Mouse (Mus musculus): ENCODE measurements at regions not wholly inside any gene's neighbourhood (a gene's known extent, or its start where the extent isn't known, plus 50 kb on each side); places are given as distances from the start of the nearest gene placed in this dataset.
A peak's percentile ranks its signal among the peaks of the same experiment; 100 is the strongest.

- DNase-seq (ENCODE audit: low spot score in 2 of 2) = no peak
Measured at GRCm38 (mm10) chr2:118029470-118030108, 82.1 kb upstream of the Thbs1 start.

- no peak for DNase-seq (ENCODE audit: low spot score in 2 of 2)
Measured at GRCm38 (mm10) chr2:118031662-118032061, 80.0 kb upstream of the Thbs1 start.

DNA sequence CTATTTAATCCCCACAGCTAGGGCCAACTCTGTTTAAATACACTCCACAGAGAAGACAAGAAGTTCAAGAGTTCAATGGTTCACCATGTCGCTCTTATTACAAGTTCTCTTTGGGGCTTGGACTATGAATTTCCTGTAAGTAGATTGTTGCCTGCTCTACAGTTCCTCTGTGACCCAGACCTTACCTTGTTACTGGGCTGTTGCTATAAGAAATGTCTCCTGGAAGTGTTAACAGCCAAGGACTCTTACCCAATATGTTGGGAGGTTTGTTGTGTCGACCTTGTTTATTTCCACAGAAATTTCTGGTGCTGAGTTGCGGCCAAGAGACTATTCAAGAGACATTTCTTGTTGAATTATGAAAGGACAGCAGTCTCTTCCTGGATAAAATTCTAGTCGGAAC lies 78.3 kb upstream of the Thbs1 start:
- no peak for DNase-seq (ENCODE audit: low spot score in 2 of 2)

- DNase-seq (ENCODE audit: low spot score in 2 of 2) = no peak
Measured at GRCm38 (mm10) chr2:118034026-118034425, 77.7 kb upstream of the Thbs1 start.

GRCm38 (mm10) chr2:118035333-118035732 lies 76.3 kb upstream of the Thbs1 start:
- DNase-seq (ENCODE audit: low spot score in 2 of 2) = no peak

- peak in 1 of 2 experiments; percentile 8 for DNase-seq (ENCODE audit: low spot score in 2 of 2)
Measured at GRCm38 (mm10) chr2:118038859-118039818, 72.5 kb upstream of the Thbs1 start.

GRCm38 (mm10) chr2:118039819-118040206 lies 71.9 kb upstream of the Thbs1 start:
- no peak for DNase-seq (ENCODE audit: low spot score in 2 of 2)

DNA sequence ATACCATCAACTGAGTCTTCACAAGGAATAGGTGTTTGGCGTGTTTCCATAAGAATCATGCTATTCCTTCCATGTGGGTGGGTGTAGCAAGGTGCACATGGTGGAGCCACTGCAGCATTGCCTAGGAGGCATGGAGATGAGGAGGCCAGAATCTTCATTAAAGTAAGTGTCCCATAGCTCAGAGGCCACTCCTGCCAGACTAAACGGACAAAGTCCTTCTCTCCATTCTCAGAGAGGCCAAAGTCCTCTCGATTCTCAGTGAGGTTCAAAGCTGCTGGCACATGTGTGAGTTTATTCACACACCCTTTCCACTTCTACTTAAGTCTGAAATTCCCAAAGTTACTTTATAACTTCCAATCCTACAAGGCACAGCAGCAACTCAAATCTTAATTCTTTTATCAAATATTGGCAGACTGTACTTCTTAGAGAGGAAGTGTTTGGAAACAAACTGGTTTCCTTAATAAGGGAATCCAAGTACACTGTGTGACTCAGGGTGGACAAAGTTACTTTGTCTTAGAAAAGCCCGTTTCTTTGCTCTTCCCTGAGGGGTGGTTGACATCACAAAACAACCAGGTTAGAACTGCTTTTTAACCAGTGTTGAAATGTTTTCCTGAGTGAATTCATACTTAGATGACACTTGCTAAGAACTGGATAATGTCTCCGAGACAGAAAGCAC lies 69.2 kb upstream of the Thbs1 start:
- DNase-seq (ENCODE audit: low spot score in 2 of 2) = no peak

GRCm38 (mm10) chr2:118044666-118045065 lies 67.0 kb upstream of the Thbs1 start:
- DNase-seq (ENCODE audit: low spot score in 2 of 2) = no peak

DNA sequence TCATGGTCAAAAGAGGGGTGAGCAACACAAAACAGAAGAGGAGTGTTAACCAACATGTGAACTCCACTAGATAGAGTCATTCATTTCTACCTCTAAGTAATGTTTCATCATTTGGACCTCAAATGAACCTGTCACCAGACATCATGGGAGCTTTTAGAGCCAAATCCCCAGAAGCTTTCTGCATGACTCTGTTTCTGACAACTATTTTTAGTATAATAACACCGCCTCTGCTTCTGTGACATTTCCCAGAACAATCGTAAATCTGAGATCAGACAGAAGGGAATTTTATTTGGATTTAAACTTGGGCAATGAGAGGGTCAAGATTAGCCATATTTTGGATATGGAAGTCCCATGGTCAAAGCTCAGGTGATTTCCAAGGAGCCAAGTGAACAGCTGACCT lies 61.4 kb upstream of the Thbs1 start:
- no peak for DNase-seq (ENCODE audit: low spot score in 2 of 2)

GRCm38 (mm10) chr2:118051610-118052009 lies 60.1 kb upstream of the Thbs1 start:
- no peak for DNase-seq (ENCODE audit: low spot score in 2 of 2)

GRCm38 (mm10) chr2:118053512-118053911 lies 58.2 kb upstream of the Thbs1 start:
- DNase-seq (ENCODE audit: low spot score in 2 of 2) = no peak

DNA sequence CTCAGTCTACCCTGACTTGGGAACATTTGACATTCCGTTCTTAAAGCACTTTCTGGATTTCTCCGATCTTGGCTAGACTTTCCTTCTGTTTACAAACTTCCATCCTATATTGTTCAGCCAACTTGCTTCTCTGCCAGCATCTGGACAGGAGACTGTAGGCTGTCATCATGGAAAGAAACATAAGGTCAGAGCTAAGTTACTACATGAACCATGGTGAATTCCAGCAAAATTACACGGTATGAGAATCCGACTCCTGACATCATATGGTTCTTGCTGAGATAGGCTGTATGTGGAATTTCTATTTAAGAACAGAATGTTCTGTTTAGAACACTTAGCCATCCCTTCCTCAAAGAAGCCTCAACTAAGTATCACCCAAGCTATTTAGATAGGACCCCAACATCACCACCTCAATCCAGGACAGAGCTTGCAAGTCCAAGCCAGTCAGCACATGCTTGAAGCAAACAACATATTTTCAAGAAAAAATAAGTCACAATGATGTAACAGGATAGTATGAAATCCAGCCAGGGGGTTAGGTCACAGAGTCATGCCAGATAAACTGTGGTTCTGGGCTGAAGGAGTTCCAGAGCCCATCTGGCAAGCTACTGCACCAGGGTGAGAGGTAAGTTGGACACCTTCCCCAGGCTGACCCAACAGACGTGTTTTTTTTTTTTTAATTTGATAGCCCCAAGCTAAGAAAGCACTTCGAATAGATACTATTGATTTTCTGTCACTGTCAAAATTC lies 52.9 kb upstream of the Thbs1 start:
- no peak for DNase-seq (ENCODE audit: low spot score in 2 of 2)

GRCm38 (mm10) chr2:118061291-118061690 lies 50.4 kb upstream of the Thbs1 start:
- DNase-seq (ENCODE audit: low spot score in 2 of 2) = peak; percentile 13 to 18

All from frontal cortex, postnatal 14 days (tissue).